Mouse (Mus musculus): ENCODE results near the gene Rnf7. TPM values are rescaled to one million over a fixed set of nuclear protein-coding genes. Genes with fewer than 3 reads are reported as not detected.

Rnf7 gene
- total RNA-seq, 4 experiments from 2014 or later: 70.5 to 81.9 (median 77.8) TPM

- DNase-seq (ENCODE audit: low spot score in 2 of 2): no peak
Observed at GRCm38 (mm10) chr9:96470266-96470974, 8.1 kb downstream of the Rnf7 start.

GRCm38 (mm10) chr9:96469556-96470265 lies 8.8 kb downstream of the Rnf7 start:
- no peak for DNase-seq (ENCODE audit: low spot score in 2 of 2)

- no peak for DNase-seq (ENCODE audit: low spot score in 2 of 2)
Observed at GRCm38 (mm10) chr9:96463708-96464107, 14.8 kb downstream of the Rnf7 start.

- DNase-seq (ENCODE audit: low spot score in 2 of 2): no peak
Observed at GRCm38 (mm10) chr9:96461607-96462006, 16.9 kb downstream of the Rnf7 start.

GRCm38 (mm10) chr9:96460117-96460865 lies 18.2 kb downstream of the Rnf7 start:
- DNase-seq (ENCODE audit: low spot score in 2 of 2): no peak

GRCm38 (mm10) chr9:96455618-96456017 lies 22.9 kb downstream of the Rnf7 start:
- DNase-seq (ENCODE audit: low spot score in 2 of 2): no peak

GRCm38 (mm10) chr9:96452956-96453355 lies 25.5 kb downstream of the Rnf7 start:
- no peak for DNase-seq (ENCODE audit: low spot score in 2 of 2)

GRCm38 (mm10) chr9:96450900-96451720 lies 27.4 kb downstream of the Rnf7 start:
- no peak for DNase-seq (ENCODE audit: low spot score in 2 of 2)

- no peak for DNase-seq (ENCODE audit: low spot score in 2 of 2)
Observed at GRCm38 (mm10) chr9:96449514-96449913, 29.0 kb downstream of the Rnf7 start.

GRCm38 (mm10) chr9:96445351-96445750 lies 33.1 kb downstream of the Rnf7 start:
- no peak for DNase-seq (ENCODE audit: low spot score in 2 of 2)

- DNase-seq (ENCODE audit: low spot score in 2 of 2): no peak
Observed at GRCm38 (mm10) chr9:96442081-96442480, 36.4 kb downstream of the Rnf7 start.

- peak in 1 of 2 experiments; percentile 13 for DNase-seq (ENCODE audit: low spot score in 2 of 2)
Observed at GRCm38 (mm10) chr9:96438334-96438871, 40.1 kb downstream of the Rnf7 start.

GRCm38 (mm10) chr9:96437805-96438333 lies 40.6 kb downstream of the Rnf7 start:
- DNase-seq (ENCODE audit: low spot score in 2 of 2): peak; percentile 21 to 27

GRCm38 (mm10) chr9:96436901-96437804 lies 41.3 kb downstream of the Rnf7 start:
- no peak for DNase-seq (ENCODE audit: low spot score in 2 of 2)

- DNase-seq (ENCODE audit: low spot score in 2 of 2): no peak
Observed at GRCm38 (mm10) chr9:96432575-96432974, 45.9 kb downstream of the Rnf7 start.

GRCm38 (mm10) chr9:96431081-96431480 lies 47.4 kb downstream of the Rnf7 start:
- no peak for DNase-seq (ENCODE audit: low spot score in 2 of 2)

- no peak for DNase-seq (ENCODE audit: low spot score in 2 of 2)
Observed at GRCm38 (mm10) chr9:96428336-96429046, 50.0 kb downstream of the Rnf7 start.

- DNase-seq (ENCODE audit: low spot score in 2 of 2): no peak
Observed at GRCm38 (mm10) chr9:96424027-96424426, 54.4 kb downstream of the Rnf7 start.
